Mouse (Mus musculus) limb, embryonic 15.5 days (tissue): ENCODE measurements around the gene Fam131b. TPM values are rescaled to one million over a fixed set of nuclear protein-coding genes. Genes with fewer than 3 reads are reported as not detected.
A peak's percentile ranks its signal among the peaks of the same experiment; 100 is the strongest.

ENCODE experiments used
- ATAC-seq: fragments of 200-750 bp; cut with Nextera tagmentation; 2 replicates; pipeline ENCODE4 v1.8.0; 2017; ENCODE audit warnings: low read depth, moderate TSS enrichment; ENCODE audit not compliant: insufficient number of reproducible peaks, low FRiP score, low TSS enrichment
- H3K27ac ChIP-seq: fragments of 300-500 bp; sonication (generic); 2 replicates; pipeline ENCODE4 v1.5.1; 2015; ENCODE audit warnings: moderate library complexity, mild to moderate bottlenecking, inconsistent platforms
- H3K27me3 ChIP-seq: fragments of 300-500 bp; sonication (generic); 2 replicates; pipeline ENCODE4 v1.6.1; 2015; ENCODE audit warnings: inconsistent platforms
- H3K36me3 ChIP-seq: fragments of 300-500 bp; sonication (generic); 2 replicates; pipeline ENCODE4 v1.6.1; 2015; ENCODE audit warnings: inconsistent platforms
- H3K4me1 ChIP-seq: fragments of 300-500 bp; sonication (generic); 2 replicates; pipeline ENCODE4 v1.6.1; 2015; ENCODE audit warnings: inconsistent platforms
- H3K4me2 ChIP-seq: fragments of 300-500 bp; sonication (generic); 2 replicates; pipeline ENCODE4 v1.6.1; 2015; ENCODE audit warnings: mild to moderate bottlenecking, inconsistent platforms
- H3K4me3 ChIP-seq: fragments of 300-500 bp; sonication (generic); 2 replicates; pipeline ENCODE4 v1.5.1; 2015; ENCODE audit warnings: mild to moderate bottlenecking, inconsistent platforms
- H3K9ac ChIP-seq: fragments of 300-500 bp; sonication (generic); 2 replicates; pipeline ENCODE4 v1.6.1; 2015; ENCODE audit warnings: inconsistent platforms
- H3K9me3 ChIP-seq: fragments of 300-500 bp; sonication (generic); 2 replicates; pipeline ENCODE4 v1.6.1; 2016; ENCODE audit warnings: inconsistent platforms
- WGBS: fragments of 180-500 bp; shearing (Covaris S2); methylation state at CpG from one replicate; pipeline ENCODE4 v1.1.7; 2015; 5-methylcytosine and 5-hydroxymethylcytosine counted together
- polyA plus RNA-seq: library from polyadenylated mRNA; unstranded; fragments of >200 nt; fragmentation: Nextera tagmentation; extraction: Ambion mirVana; gene quantifications from 2 replicates; pipeline ENCODE4 v1.2.1, GENCODE M21; 2015

Fam131b gene
- polyA plus RNA-seq, 1 experiment from 2014 or later: 0.19 TPM

DNA sequence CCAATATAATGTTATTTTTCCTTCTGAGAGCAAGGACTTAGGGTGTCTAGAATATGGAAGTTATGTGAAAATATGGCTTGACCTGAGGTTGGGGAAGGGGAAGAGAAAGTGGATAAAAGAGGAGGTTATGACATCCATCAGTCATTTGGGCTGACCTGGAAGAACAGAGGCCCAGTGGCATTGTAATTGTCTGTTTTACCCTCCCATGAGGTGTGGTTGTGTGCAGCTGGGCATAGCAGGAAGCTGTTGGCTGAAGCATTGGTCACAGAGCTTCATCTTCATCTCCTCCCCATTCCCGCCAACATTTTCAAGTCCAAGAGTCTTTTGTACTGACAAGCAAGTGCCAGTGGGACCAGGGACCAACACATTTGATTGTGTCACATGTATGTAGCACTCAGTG lies 19.8 kb upstream of the Fam131b start:
- WGBS: 75% methylated on average over 1 of the region's 1 CpGs
- Histone ChIP-seq H3K27me3 (no peaks in the 10 kb centered on the region), H3K9ac (no peak overlapping the region), H3K4me3 (no peak overlapping the region), H3K4me1 (peaks cover 12% of the 10 kb centered on the region; the same call in 1 of the 2 replicates), H3K27ac (no peak overlapping the region), H3K4me2 (no peak overlapping the region), H3K9me3 (no peaks in the 10 kb centered on the region), H3K36me3 (no peaks in the 10 kb centered on the region)
- ATAC-seq: no peak

DNA sequence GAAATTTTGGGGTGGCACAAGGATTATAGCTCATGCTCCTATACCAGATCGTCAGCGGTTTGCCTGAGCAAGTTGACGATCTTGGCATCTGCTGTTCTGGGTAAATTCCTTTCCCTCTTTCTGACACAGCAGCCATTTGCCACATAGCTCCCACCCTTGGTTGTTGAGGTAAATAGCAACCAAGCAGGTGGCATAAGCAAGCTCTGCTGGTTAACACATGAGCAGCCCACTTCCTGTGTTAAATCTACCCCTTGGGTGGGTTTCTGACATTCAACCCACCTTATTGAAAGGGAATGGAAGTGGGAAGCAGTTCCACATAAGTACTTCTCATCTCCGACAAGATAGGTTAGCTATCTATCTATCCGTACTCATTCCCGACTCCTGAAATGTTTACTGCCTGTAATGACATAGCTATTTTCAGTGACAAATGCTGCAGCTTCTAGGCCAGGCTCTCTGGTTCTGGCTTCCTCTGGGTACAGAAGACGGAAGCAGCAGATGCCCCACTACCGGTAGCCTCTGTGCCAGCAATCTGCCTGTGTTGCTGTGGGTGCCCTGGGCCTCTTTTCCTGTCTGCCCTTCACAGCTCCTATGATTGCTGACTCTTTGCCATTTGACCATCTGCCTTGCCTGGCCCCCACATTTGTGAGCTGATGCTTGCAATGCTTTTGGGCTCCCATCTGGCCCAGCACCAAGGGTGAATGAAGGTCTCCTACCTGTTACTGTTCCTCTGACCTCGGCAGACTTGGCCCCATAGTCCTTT lies 19.1 kb upstream of the Fam131b start:
- Histone ChIP-seq H3K9me3 (no peaks in the 10 kb centered on the region), H3K27me3 (no peaks in the 10 kb centered on the region), H3K4me3 (no peak overlapping the region), H3K36me3 (no peaks in the 10 kb centered on the region), H3K4me2 (no peak overlapping the region), H3K9ac (no peak overlapping the region), H3K4me1 (peaks cover 6% of the 10 kb centered on the region; the same call in 1 of the 2 replicates), H3K27ac (no peak overlapping the region)
- ATAC-seq: no peak
- WGBS: 76% methylated on average over 9 of the region's 9 CpGs

DNA sequence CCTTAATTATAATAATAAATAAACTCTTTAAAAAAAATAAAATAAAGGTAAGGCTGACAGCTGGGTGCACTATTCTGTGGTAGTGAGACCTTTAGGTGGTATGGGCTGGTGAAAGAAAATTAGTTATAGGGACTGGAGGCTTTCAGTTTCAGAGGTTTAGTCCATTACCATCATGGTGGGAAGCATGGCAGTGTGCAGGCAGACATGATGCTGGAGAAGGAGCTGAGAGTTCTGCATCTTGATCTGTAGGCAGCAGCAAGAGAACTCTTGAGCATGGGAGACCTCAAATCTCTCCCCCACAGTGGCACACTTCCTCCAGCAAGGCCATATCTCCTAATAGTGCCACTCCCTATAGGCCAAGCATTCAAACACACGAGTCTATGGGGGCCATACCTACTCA lies 17.7 kb upstream of the Fam131b start:
- WGBS: 80% methylated on average over 1 of the region's 1 CpGs

DNA sequence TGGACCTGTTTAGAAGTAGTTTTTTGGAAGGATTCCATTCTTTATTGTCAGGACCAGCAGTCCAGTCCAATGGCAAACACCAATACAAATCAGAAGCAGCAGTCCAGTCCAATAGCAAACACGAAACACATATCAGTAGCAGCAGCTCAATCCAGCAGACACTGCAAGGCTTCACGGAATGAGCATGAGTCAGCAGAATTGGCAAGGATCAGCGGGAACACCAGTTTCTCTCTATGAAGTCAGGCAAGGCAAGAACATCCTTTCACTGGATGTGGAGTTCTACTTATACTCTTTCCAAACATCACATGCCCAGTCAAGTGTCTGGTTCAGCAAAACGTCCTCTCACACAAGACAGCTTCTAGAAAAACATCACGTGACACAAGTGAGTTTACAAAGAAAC lies 15.5 kb upstream of the Fam131b start:
- Histone ChIP-seq H3K9me3 (no peaks in the 10 kb centered on the region), H3K4me3 (no peak overlapping the region), H3K27me3 (no peaks in the 10 kb centered on the region), H3K27ac (no peak overlapping the region), H3K4me2 (no peak overlapping the region), H3K36me3 (no peaks in the 10 kb centered on the region), H3K9ac (no peak overlapping the region), H3K4me1 (no peaks in the 10 kb centered on the region)
- ATAC-seq: no peak
- WGBS: 77% methylated on average over 5 of the region's 5 CpGs

More for the DNA sequence above, 17.7 kb upstream of the Fam131b start:
- Histone ChIP-seq H3K27ac (no peak overlapping the region), H3K4me1 (no peaks in the 10 kb centered on the region), H3K9ac (no peak overlapping the region), H3K36me3 (no peaks in the 10 kb centered on the region), H3K4me3 (no peak overlapping the region), H3K4me2 (no peak overlapping the region), H3K27me3 (no peaks in the 10 kb centered on the region), H3K9me3 (no peaks in the 10 kb centered on the region)
- no peak for ATAC-seq

DNA sequence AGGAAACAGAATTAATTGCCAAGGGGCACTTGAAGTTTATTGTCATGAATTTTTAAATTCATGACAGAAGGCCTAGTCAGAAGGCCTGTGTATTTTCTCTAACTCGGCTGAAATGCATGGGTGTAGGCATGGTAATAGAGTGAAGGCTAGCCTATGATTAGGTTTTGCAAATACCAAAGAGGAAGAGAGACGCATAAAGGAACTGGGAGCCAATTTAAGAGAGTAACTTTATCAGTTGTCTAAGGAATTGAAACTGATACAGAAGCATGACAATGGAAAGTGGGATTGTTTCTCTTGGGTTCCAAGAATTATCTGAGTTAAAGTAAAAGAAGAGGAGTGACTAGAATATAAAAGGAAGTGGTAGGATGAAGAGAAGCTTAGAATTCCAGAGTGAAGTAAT lies 14.7 kb upstream of the Fam131b start:
- H3K4me3 ChIP-seq: no peak overlapping the region

DNA sequence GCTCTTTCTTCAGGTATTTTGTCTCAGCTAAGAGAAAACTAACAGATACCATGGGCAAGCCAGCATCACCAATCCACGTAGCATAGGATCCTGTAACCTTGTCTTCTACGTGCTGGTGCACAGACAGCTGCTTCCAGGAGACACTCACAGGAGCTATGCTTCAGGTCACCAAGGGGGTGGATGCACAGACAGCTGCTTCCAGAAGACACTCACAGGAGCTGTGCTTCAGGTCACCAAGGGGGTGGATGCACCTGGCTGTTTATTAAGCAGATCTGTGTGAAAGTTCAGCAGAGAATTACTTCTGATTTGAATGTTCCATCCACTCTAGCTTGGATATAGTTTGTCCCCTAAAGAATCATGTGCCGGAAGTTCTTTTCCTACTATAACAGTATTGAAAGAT lies 6.5 kb upstream of the Fam131b start:
- Histone ChIP-seq H3K9me3 (no peaks in the 10 kb centered on the region), H3K36me3 (no peaks in the 10 kb centered on the region), H3K4me1 (no peaks in the 10 kb centered on the region), H3K4me2 (no peak overlapping the region), H3K4me3 (no peak overlapping the region), H3K9ac (no peak overlapping the region), H3K27ac (no peak overlapping the region), H3K27me3 (no peaks in the 10 kb centered on the region)
- 87% methylated on average over 3 of the region's 3 CpGs for WGBS
- ATAC-seq: no peak

More for the DNA sequence above, 14.7 kb upstream of the Fam131b start:
- no peaks in the 10 kb centered on the region for H3K4me1 ChIP-seq
- H3K27ac ChIP-seq: no peak overlapping the region
- ATAC-seq: no peak
- no peak overlapping the region for H3K9ac ChIP-seq
- no peaks in the 10 kb centered on the region for H3K9me3 ChIP-seq
- WGBS: 78% methylated on average over 2 of the region's 2 CpGs
- H3K4me2 ChIP-seq: no peak overlapping the region
- H3K27me3 ChIP-seq: no peaks in the 10 kb centered on the region
- H3K36me3 ChIP-seq: no peaks in the 10 kb centered on the region

DNA sequence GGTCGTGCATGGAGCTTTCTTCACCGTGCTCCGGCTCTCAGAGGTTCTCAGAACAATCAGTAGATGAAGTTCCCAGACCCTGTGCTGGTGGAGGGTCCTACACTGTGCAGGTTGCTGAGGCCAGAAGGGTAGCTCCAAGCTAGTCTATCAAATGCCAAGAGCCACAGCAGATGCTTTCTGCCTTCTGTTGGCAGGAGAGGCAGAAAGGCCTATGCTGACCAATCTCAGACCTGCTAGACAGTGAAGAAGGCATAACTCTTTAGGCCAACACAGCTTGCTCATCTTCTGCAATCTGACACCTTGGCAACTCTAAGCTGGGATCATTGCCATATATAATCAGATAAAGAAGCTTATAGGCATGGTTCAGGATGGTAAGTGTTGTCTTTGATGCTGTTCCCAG lies 5.8 kb upstream of the Fam131b start:
- Histone ChIP-seq H3K4me2 (no peak overlapping the region), H3K27ac (no peak overlapping the region), H3K9me3 (no peaks in the 10 kb centered on the region), H3K4me3 (no peak overlapping the region), H3K9ac (no peak overlapping the region), H3K4me1 (0 out of 2 replicates have a peak, but pooled peaks cover under 1% of the 10 kb centered on the region), H3K27me3 (no peaks in the 10 kb centered on the region), H3K36me3 (no peaks in the 10 kb centered on the region)
- ATAC-seq: no peak
- WGBS: 80% methylated on average over 3 of the region's 3 CpGs

DNA sequence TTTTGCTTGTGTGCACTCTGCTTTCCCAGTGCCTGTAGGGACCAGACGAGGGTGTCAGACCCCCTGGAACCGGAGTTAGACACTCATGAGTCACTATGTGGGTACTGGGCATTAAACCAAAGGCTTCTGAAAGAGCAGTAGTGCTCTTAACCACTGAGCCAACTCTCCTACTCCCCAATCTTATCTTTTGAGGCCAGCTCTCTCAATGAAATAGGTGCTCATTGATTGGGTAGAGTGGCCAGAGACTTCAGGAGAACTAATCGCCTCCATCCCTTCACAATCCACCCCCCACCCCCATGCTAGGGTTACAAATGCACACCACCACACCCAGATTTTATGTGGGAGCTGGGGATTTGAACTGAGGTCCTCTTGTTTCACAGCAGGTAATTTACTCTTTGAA lies 4.3 kb upstream of the Fam131b start:
- H3K4me2 ChIP-seq: no peak overlapping the region
- no peak for ATAC-seq
- H3K9me3 ChIP-seq: no peaks in the 10 kb centered on the region
- no peak overlapping the region for H3K4me3 ChIP-seq
- no peaks in the 10 kb centered on the region for H3K36me3 ChIP-seq
- H3K27me3 ChIP-seq: peaks cover 13% of the 10 kb centered on the region
- no peak overlapping the region for H3K27ac ChIP-seq
- no peak overlapping the region for H3K9ac ChIP-seq
- H3K4me1 ChIP-seq: peaks cover 15% of the 10 kb centered on the region
- 73% methylated on average over 3 of the region's 3 CpGs for WGBS

DNA sequence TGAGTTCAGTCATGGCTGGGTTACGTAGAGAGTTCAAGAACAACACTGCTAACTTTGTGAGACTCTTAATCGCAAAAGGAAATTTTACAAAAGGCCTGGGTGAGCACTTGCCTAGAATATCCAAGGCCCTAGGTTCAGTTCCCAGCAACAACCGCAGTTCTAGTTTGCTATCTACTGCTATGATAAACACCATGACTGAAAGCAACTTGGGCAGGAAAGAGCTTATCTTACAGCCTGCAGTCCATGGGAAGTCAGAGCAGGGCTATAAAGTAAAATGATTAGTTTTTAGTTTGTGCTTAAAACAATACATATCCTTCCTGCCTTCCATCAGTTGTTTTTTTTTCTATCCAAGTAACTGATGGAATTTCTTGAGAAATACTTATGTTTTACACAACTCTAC lies 2.1 kb upstream of the Fam131b start:
- Histone ChIP-seq H3K9me3 (no peaks in the 10 kb centered on the region), H3K27ac (no peak overlapping the region), H3K4me3 (no peak overlapping the region), H3K4me2 (no peak overlapping the region), H3K4me1 (peaks cover 20% of the 10 kb centered on the region), H3K36me3 (no peaks in the 10 kb centered on the region), H3K27me3 (peaks cover 35% of the 10 kb centered on the region), H3K9ac (no peak overlapping the region)
- 89% methylated on average over 3 of the region's 3 CpGs for WGBS
- no peak for ATAC-seq

DNA sequence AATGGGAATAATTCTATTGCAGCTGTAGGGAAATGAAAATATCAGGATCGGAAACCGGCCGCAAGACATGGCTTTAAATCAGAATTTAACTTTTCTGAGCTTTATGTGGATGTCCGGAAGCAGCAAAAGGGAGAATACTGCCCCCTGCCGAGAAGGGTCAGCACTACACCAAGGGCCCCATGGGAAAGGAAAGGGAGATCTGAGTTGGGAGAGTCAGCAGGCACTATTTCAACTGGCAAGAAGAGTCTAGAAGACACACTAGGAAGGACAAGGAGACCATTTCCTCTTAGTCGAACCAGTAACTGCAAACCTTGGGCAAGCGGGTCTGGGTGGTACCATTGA lies 796 bp upstream of the Fam131b start:
- H3K27me3 ChIP-seq: peaks cover 38% of the 10 kb centered on the region
- no peaks in the 10 kb centered on the region for H3K9me3 ChIP-seq
- 3% methylated on average over 7 of the region's 7 CpGs for WGBS
- no peaks in the 10 kb centered on the region for H3K36me3 ChIP-seq
- peak overlapping the region; percentile 63 for H3K4me3 ChIP-seq
- peaks cover 20% of the 10 kb centered on the region for H3K4me1 ChIP-seq
- no peak for ATAC-seq
- peak overlapping the region; percentile 95 for H3K4me2 ChIP-seq
- no peak overlapping the region for H3K9ac ChIP-seq
- H3K27ac ChIP-seq: no peak overlapping the region

DNA sequence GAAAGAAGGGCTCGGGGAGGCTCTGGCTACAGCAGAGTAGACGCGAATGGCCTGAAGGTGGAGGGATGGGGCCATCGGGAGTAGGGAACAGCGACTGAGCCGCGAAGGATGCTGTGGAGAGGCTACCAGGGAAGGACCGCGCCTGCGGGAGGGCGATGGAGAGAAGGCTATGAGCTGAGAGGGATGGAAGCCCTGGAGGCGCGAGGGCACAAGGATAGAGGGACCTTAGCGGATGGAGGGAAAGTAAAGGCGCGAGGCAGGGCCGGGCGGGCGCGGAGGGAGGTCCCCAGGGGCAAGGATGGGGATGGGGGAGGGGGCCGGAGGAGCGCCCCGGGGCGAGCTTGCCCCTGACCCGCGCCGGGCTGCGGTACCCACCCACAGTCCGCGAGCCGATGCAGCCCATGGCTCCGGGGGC lies 369 bp downstream of the Fam131b start:
- Histone ChIP-seq H3K36me3 (no peaks in the 10 kb centered on the region), H3K9me3 (no peaks in the 10 kb centered on the region), H3K4me1 (peaks cover 20% of the 10 kb centered on the region), H3K4me3 (peak overlapping the region; percentile 63), H3K9ac (peak overlapping the region; percentile 41), H3K4me2 (peak overlapping the region; percentile 95), H3K27ac (no peak overlapping the region), H3K27me3 (peaks cover 38% of the 10 kb centered on the region)
- 1% methylated on average over 26 of the region's 32 CpGs for WGBS
- peak; percentile 8; the same call in 1 of the 2 replicates for ATAC-seq

DNA sequence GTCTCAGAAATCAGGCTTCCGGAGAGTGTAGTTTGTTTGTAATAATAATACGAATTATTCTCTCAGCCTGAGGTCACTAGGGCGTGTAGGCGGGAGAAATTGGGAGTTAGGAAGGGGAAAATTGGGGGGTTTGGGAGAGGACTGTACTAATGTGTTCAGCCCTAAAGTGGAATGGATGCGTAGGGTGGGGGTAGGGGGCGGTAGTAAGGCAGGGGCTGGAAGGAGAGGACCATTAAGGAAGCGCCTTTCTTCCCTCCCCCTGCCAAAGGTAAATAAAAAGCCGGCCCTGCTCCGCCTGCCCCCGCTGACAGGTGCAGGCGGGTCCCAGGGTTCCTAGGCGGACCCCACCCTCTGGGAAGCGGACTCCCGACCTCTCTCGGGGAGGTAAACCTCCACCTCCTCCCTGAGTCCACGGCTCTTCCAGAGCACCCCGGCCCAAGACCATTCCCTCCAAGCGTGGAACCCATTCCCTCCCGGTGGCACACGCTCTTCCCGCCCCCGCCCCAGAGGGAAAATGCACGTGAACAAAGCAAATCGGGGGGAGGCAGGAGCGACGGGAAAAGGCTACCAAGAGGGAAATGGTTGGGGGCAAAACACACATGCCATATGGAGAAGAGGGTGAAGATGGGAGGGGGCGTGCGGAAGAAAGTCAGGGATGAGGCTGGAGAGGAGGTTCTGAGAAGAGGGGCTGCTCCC lies 924 bp downstream of the Fam131b start:
- Histone ChIP-seq H3K4me3 (peak overlapping the region; percentile 63), H3K27ac (no peak overlapping the region), H3K4me1 (peaks cover 20% of the 10 kb centered on the region), H3K4me2 (peak overlapping the region; percentile 95), H3K36me3 (no peaks in the 10 kb centered on the region), H3K27me3 (peaks cover 38% of the 10 kb centered on the region), H3K9ac (peak overlapping the region; percentile 41; the same call in 1 of the 2 replicates), H3K9me3 (no peaks in the 10 kb centered on the region)
- ATAC-seq: no peak
- WGBS: 3% methylated on average over 28 of the region's 28 CpGs
